Mouse (Mus musculus): ENCODE results near the gene Adh6a. TPM values are rescaled to one million over a fixed set of nuclear protein-coding genes. Genes with fewer than 3 reads are reported as not detected.
"Not testable (repeated sequence)": the region's sequence is repeated elsewhere in the genome, so short reads cannot be mapped to it uniquely, and the experiment has no call there.

Adh6a gene
- polyA plus RNA-seq, 2 experiments from 2014 or later: not detected

GRCm38 (mm10) chr3:138325466-138325865, 12.4 kb downstream of the Adh6a start:
- ATAC-seq: no peak

- peak; percentile 64 for ATAC-seq
Measured at GRCm38 (mm10) chr3:138333910-138334309, 20.8 kb downstream of the Adh6a start.

- peak; percentile 91 for ATAC-seq
Measured at GRCm38 (mm10) chr3:138334320-138334719, 21.2 kb downstream of the Adh6a start.

GRCm38 (mm10) chr3:138335566-138335965, 22.5 kb downstream of the Adh6a start:
- ATAC-seq: no peak

GRCm38 (mm10) chr3:138336104-138336754, 23.1 kb downstream of the Adh6a start:
- ATAC-seq: no peak

GRCm38 (mm10) chr3:138341471-138341870, 28.4 kb downstream of the Adh6a start, which contains the start of gene Adh6b:
Gene Adh6b, plus strand, starts transcription at chr3:138341775.
- no peak for ATAC-seq

- ATAC-seq: no peak
Measured at GRCm38 (mm10) chr3:138347041-138347440, 34.0 kb downstream of the Adh6a start.

GRCm38 (mm10) chr3:138352012-138352809, 39.1 kb downstream of the Adh6a start:
- ATAC-seq: no peak

- ATAC-seq: no peak
Measured at GRCm38 (mm10) chr3:138358856-138359255, 45.8 kb downstream of the Adh6a start.

GRCm38 (mm10) chr3:138360721-138361120, 47.6 kb downstream of the Adh6a start:
- no peak for ATAC-seq

GRCm38 (mm10) chr3:138362920-138363319, 49.8 kb downstream of the Adh6a start:
- ATAC-seq: no peak

GRCm38 (mm10) chr3:138366181-138366580, 53.1 kb downstream of the Adh6a start:
- no peak for ATAC-seq

- ATAC-seq: no peak
Measured at GRCm38 (mm10) chr3:138369546-138369945, 56.5 kb downstream of the Adh6a start.

GRCm38 (mm10) chr3:138370289-138370688, 57.2 kb downstream of the Adh6a start:
- not testable (repeated sequence) for ATAC-seq

- ATAC-seq: no peak
Measured at GRCm38 (mm10) chr3:138373920-138374319, 60.8 kb downstream of the Adh6a start.

GRCm38 (mm10) chr3:138375148-138375547, 62.1 kb downstream of the Adh6a start:
- no peak for ATAC-seq

Other genes with a start within 250 kb of the Adh6a start
- gene 1110002E22Rik, start 248.2 kb upstream of the Adh6a start, polyA plus RNA-seq (2017; shearing (Covaris generic)): not detected
- not detected for gene Gm5105, start 245.9 kb upstream of the Adh6a start, polyA plus RNA-seq (2017; shearing (Covaris generic))
- 1 to 10 TPM; 7.4 to 8.7 TPM for gene Trmt10a, start 169.8 kb upstream of the Adh6a start, polyA plus RNA-seq (2017; shearing (Covaris generic))
- 1 to 10 TPM; 5.5 to 7.1 TPM for gene Mttp, start 168.3 kb upstream of the Adh6a start, polyA plus RNA-seq (2017; shearing (Covaris generic))
- gene 4930579F01Rik, start 119.5 kb upstream of the Adh6a start, polyA plus RNA-seq (2017; shearing (Covaris generic)): not detected
- not detected for gene Adh7, start 95.5 kb upstream of the Adh6a start, polyA plus RNA-seq (2017; shearing (Covaris generic))
- gene Adh1, start 52.3 kb upstream of the Adh6a start, polyA plus RNA-seq (2017; shearing (Covaris generic)): 1 to 10 TPM; 2.9 to 4.3 TPM
- not detected for gene Adh6b, start 28.5 kb downstream of the Adh6a start, polyA plus RNA-seq (2017; shearing (Covaris generic))
- not detected for gene Adh4, start 102.2 kb downstream of the Adh6a start, polyA plus RNA-seq (2017; shearing (Covaris generic))
- 100 to 1,000 TPM; 118 to 126 TPM for gene Adh5, start 129.8 kb downstream of the Adh6a start, polyA plus RNA-seq (2017; shearing (Covaris generic))
- 10 to 100 TPM; 33.4 to 36.2 TPM for gene Metap1, start 176.2 kb downstream of the Adh6a start, polyA plus RNA-seq (2017; shearing (Covaris generic))
- gene Eif4e, start 212.9 kb downstream of the Adh6a start, polyA plus RNA-seq (2017; shearing (Covaris generic)): 100 to 1,000 TPM; 250 to 332 TPM

Measured in CD4-positive, CD25-positive, alpha-beta regulatory T cell, adult 4 months (primary cell).